Mouse (Mus musculus): ENCODE measurements around the gene Lifr.

Lifr gene

GRCm38 (mm10) chr15:7154737-7155090, 64.3 kb downstream of the Lifr start:
- CTCF ChIA-PET = interaction anchor here (0.7 kb wide), 1 partner anchor 24 kb away, joined by 5 read pairs; no protein-coding TSS in a partner anchor

- CTCF ChIA-PET = no interaction called here
Measured at GRCm38 (mm10) chr15:7157658-7158057, 67.2 kb downstream of the Lifr start.

DNA sequence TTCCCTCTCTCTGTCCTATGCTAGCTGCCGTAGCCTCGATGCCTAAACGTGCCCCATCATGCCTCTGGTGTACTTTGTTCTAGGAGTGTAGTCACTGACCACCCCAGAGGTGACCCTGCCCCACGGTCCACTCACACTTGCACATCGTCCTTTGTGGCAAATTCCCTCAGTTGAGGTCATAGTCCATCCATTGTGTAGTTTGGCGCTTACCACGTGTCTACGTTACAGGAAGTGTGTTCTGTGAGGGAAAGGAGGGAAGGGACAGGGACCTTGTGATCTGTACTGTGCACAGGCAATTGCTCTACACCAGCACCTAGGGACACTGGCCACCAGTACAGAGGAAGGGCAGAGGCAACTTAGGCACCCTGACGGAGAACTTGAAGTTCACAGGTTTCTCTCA, 69.5 kb downstream of the Lifr start:
- CTCF ChIA-PET = no interaction called here

GRCm38 (mm10) chr15:7160321-7160720, 69.9 kb downstream of the Lifr start:
- CTCF ChIA-PET = no interaction called here

- CTCF ChIA-PET = no interaction called here
Measured at GRCm38 (mm10) chr15:7163851-7164250, 73.4 kb downstream of the Lifr start.

- CTCF ChIA-PET = no interaction called here
Measured at GRCm38 (mm10) chr15:7166735-7167134, 76.3 kb downstream of the Lifr start.

DNA sequence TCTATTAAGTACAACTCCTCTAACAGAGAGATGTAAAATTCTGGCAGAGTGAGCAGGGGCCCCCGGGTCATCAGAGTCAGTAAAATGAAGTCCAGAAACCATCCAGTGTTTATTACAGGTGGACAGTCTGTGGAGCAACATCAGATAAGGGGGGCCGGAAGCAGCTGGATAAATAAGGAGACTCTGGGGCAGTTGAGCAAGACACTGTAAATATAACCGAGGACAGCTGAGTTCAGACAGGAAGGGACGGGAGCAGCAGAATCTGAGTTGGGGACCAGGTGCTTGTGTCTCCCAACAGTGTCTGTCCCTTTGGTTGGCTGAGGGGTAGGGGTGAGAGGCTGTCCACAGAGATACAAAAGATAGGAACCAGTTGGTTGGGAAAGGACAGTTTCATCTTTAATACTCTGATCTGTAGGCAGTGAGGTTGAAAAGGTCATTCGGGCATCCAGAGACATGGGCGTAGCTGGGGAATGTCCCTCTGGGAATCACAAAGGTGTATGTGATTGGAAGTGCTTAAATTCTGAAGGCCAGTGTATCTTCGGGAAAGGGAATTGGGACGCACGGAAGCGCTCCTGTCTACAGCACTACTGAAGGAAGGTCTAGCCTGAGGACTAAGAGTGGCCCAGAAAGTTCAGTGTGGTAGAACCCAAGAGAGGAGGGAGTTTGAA, 77.0 kb downstream of the Lifr start:
- CTCF ChIA-PET = no interaction called here

- CTCF ChIA-PET = no interaction called here
Measured at GRCm38 (mm10) chr15:7167906-7168532, 77.6 kb downstream of the Lifr start.

DNA sequence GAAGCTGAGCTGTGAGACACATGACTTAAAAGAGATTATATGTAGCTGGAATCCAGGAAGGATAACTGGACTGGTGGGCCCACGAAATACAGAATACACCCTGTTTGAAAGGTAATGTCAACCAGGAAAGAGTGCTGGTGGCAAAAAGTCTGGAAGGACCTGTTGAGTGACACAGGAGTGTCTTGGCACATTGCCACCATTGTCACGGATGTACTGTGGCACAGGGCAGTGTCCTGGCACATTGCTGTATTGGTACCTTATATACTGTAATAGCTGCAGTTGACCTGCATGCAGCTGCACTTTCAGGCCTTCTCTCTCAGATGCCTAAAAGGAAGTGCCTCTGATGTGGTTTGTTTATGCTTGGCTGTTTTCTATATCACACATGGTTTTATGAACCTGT, 82.5 kb downstream of the Lifr start:
- CTCF ChIA-PET = no interaction called here

GRCm38 (mm10) chr15:7173346-7173745, 82.9 kb downstream of the Lifr start:
- CTCF ChIA-PET = no interaction called here

DNA sequence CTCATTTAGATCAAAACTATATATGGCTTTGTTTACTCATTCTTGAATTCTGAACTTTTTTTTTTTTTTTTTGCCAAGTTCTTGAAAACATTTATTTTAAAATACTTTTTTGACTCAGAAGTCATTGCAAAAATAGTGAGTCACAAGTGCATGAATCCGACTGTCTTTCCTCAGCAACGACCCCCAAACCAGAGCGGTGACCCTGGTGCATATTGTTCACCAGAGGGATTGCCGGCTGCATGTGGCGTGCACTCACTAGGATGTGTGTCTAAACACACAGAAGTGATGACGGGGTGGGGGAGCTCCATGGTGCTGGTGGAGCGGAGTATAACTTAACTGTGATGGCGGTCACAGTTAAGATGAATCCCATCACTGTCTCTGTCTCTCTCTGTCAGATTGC, 83.4 kb downstream of the Lifr start:
- CTCF ChIA-PET = no interaction called here

DNA sequence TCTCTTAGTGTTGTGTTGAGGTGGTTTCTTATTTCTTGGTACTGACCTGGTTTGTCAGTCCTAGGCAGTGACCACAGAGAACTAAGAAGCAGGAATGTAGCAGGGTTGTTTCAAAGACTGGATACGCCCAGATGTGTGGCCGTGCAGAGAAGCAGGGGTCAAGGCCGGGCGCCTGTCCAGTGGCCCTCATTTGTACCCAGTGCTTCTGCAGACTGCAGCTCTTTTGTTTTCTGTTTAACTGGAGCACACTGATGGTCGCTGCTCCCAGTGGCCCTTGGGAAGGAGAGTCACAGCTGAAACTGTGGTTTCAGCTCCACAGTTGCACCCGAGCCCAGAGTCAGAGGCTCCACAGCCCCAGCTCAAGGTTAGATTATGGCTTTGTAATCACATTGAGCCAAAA, 90.2 kb downstream of the Lifr start:
- CTCF ChIA-PET = no interaction called here

DNA sequence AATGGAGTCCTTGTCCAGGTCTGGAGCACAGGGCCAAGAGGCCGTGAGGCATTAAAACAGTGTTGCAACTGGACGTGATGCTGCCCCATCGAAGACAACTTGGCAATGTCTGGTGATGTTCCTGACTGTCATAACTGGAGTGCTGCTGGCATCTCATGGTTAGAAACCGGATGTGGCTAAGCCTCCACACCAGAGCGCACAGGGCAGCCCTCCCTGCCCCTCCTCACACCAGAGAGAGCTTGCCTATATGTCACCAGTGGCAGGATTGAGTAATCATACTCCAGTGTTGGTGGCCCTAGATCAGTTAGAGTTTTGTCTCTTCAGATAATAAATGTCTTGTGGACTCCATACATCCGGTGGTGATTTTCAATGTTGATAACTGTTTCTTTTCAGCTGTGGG, 97.3 kb downstream of the Lifr start:
- CTCF ChIA-PET = no interaction called here

DNA sequence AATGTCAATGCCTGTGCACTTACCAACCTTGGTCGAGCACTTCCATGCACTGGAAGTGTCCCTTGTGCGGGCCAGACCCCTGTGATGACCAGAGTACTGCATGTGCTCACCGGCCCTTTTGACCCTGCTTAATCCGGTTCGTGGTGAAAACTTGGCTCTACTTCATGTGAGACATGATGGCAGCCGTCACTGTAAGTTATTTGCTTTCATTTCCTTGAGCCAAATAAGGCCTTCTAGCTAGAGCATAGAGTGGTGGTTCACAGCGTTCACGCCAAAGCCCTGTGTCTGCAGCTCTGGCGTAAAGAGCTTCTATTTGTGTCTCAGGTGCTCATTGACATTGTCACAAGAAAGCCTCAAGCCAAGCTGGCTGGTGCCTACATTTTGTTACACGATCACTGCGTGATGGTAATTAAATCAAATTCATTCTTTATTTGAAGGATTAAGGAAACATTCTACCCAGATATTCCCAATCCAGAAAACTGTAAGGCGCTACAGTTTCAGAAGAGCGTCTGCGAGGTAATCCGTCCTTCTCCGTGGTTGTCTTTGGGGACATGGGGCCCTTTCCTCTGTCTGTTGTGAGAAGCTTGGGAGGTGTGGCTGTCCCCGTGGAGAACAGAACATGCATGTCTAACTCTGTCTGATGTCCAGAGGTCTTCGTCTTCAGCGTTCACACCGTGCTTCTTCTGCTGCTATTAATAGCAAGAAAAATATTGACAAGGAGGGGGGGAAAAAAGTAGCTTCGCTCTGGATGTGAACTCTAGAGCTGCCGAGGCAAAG, 99.5 kb downstream of the Lifr start:
- CTCF ChIA-PET = no interaction called here

DNA sequence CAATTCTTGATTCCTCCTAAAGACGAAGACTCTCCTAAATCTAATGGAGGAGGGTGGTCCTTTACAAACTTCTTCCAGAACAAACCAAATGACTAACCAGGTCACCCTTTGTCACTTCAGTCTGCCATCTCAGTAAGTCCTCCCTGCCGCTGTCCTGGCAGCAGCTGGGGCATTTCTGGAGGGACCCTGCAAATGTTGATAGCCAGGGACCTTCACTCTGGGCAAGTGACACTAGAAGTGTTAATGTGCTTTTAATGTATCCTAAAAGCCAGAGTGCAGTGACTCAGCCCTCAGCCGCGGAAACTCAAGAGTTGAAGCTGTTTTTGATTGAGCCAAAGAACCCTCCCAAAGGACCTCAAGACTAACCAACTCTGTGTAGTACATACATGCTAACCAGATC, 100.7 kb downstream of the Lifr start:
- CTCF ChIA-PET = no interaction called here

DNA sequence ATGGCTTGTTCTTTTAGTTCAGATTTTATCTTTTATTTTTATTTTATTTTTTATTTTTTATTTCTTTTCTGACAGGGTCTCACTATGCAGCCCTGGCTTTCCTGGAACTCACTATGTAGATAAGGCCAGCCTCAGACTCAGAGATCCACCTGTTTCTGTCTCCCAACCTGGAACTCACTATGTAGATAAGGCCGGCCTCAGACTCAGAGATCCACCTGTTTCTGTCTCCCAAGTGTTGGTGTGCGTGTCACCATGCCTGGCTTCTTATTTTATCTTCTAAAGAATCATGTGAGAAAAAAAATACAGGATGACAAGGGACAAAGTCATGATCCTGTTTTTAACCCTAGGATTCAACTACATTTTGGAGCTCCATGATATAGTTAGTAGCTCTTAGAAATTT, 102.2 kb downstream of the Lifr start:
- CTCF ChIA-PET = no interaction called here

DNA sequence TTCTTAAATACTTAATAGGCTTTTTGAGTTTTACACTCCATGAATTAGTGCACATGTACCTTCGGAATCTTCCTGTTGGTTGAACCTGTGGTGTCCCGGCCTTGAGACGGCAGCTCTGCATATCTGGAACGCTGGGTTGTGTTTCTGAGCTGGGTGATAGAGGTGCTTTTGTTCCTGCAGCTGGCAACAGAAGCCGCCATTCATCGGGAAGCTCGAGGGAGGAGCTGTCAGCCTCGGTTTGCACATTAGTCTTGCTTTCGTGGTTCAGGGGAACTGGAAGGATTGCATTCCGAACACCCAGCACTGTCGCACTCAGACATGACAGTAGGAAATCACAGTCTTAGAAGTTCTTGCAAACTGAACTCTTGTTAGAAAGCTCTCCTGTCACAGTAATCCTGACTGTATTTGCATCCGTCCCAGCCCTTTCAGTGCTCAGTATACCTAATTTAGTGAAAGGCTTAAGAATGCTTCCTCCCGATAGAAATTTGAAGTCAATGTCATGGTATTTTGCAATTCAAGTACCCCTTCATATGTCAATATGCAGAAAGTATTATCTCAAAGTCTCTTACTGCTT, 103.8 kb downstream of the Lifr start:
- CTCF ChIA-PET = no interaction called here

DNA sequence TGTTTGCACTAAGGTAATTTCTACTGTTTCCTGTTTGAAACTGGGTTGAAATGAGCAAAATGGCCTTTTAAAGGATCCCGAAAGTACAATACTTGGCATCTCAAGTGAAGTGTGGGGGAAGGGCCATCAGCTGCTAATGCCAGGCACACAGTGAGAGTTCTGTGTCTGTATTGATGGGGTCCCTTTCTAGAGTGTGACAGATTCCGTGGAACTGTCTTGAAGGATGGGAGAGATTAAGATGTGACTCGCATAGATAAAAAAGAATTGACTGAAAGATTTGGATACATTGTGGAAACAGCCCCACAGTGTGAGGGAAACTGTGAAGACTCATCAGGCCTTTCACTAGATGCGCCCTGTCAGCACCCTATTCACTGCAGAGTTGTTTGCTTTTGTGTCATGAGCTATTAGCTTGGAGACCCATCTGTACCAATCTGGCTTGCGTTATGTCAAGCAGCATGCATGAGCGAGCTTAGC, 104.4 kb downstream of the Lifr start:
- CTCF ChIA-PET = no interaction called here

DNA sequence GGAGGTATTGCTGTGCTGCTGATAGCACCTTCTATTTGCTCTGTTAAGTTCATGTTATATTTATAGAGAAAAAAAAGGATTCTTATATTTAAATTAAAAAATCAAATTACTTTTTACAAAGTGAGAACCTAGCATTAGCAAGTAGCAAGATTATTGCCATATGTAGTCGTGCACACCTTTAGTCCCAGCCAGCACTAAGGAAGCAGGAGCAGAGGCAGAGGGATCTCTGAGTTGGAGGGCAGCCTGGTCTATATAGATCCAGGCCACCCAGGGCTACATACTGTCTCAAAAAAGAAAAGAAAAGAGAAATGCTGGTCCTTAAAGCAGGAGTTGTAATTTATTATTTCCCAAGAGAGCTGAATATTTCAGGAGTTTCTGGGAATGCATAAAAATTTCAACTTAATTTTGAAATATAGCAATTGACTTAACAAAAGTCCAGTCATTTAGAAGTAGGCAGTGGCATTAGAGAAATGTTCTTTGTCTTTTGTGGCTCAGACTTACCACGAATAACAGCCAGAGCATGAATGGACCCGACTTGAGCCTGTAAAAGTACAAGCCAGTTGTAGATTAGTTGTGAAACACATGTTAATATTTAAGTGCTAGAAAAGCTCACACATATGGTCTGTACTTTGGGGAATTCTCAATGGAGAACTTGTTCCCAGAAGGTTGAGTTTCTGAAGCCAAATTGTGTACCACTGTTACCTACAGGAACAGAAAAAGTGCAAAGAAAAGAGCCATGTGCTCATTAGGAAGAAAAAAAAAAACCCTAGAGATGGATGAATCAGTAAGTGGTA, 107.4 kb downstream of the Lifr start:
- CTCF ChIA-PET = no interaction called here

GRCm38 (mm10) chr15:7198816-7199215, 108.4 kb downstream of the Lifr start:
- CTCF ChIA-PET = interaction anchor here (0.5 kb wide), 1 partner anchor 427 kb away, joined by 3 read pairs; no protein-coding TSS in a partner anchor

GRCm38 (mm10) chr15:7200286-7200685, 109.9 kb downstream of the Lifr start:
- CTCF ChIA-PET = no interaction called here
